Mouse (Mus musculus): ENCODE data around the gene 1600002K03Rik. TPM values are rescaled to one million over a fixed set of nuclear protein-coding genes. Genes with fewer than 3 reads are reported as not detected.

Gene 1600002K03Rik
- polyA plus RNA-seq, 1 experiment from 2014 or later = 8.3 TPM

DNA sequence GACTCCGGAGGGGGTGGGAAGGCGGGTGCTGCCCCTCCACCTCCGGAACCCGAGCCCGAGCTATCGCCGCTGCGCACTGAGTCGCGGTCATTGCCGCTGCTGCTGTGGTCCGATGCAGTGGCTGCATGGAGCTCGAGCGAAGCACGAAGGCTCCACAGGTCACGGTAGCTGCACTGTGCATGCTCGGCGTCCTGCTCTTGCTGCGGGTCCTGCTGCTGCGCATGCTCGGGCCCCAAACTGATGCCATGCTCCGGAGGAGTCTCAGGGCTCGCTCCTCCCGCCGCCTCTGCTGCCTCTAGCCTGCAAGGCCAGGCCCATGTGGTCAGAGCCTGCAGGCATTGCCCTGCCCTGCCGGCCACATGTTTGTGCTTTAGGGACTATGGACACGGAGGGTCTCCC is 40.8 kb upstream of the 1600002K03Rik start:
- no peak overlapping the region for H3K9ac ChIP-seq
- no peak overlapping the region for H3K4me3 ChIP-seq (ENCODE audit: low read depth, low read length)
- no peak for DNase-seq
- 54% methylated on average over 27 of the region's 27 CpGs for WGBS
- H3K36me3 ChIP-seq (ENCODE audit: insufficient read depth) = peaks cover 59% of the 10 kb centered on the region
- H3K27me3 ChIP-seq (ENCODE audit: insufficient read depth, low read length) = peaks cover 19% of the 10 kb centered on the region
- no peaks in the 10 kb centered on the region for H3K4me1 ChIP-seq (ENCODE audit: insufficient read depth)
- H3K4me2 ChIP-seq = peak overlapping the region; percentile 43; the same call in 1 of the 2 replicates
- TF ChIP-seq CTCF (IDR thresholded peaks at IDR 0.05; ENCODE audit: low read depth) = no peak
- H3K27ac ChIP-seq (ENCODE audit: low read depth) = no peak overlapping the region
- no peaks in the 10 kb centered on the region for H3K9me3 ChIP-seq (ENCODE audit: low read depth, low read length)
- 0 out of 2 replicates have a peak, but pooled peaks have one; percentile 5 for ATAC-seq (ENCODE audit: insufficient read depth)

DNA sequence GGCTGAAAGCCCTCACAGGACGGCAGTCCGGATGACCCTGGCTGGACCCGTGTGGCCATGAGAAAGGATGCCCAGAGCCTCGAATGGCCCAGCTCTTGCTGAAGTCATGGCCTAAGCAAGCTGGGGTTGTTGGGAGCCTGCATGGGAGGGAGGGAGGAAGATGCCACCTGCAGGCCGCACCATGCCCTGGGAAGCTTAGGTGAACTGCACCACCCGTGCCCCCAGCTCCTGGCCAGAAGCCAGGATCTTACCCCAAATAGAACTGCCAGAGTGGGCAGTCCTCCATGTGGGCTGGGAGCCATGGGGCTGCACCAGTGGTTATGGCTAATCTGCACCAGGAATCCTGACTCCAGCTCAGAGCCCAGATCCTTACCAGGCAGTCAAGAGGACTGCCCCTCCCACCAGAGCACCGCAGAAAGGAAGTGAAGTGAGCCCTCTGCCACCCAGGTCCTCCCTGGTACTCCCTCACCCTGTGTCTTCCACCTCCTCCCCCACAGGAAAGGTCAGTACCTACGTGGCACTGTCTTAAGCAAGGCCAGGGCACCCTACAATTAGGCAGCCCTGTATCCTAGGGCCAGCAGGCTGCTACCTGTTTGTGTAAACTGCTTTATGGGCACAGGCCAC is 39.4 kb upstream of the 1600002K03Rik start:
- H3K27me3 ChIP-seq (ENCODE audit: insufficient read depth, low read length) = peaks cover 32% of the 10 kb centered on the region
- no peak for ATAC-seq (ENCODE audit: insufficient read depth)
- H3K9me3 ChIP-seq (ENCODE audit: low read depth, low read length) = no peaks in the 10 kb centered on the region
- no peak overlapping the region for H3K9ac ChIP-seq
- H3K36me3 ChIP-seq (ENCODE audit: insufficient read depth) = peaks cover 45% of the 10 kb centered on the region
- DNase-seq = no peak
- H3K4me1 ChIP-seq (ENCODE audit: insufficient read depth) = peaks cover 3% of the 10 kb centered on the region; the same call in 1 of the 2 replicates
- TF ChIP-seq CTCF (IDR thresholded peaks at IDR 0.05; ENCODE audit: low read depth) = 0 out of 2 replicates have a peak, but pooled peaks have one; percentile 7
- 66% methylated on average over 8 of the region's 8 CpGs for WGBS
- H3K4me3 ChIP-seq (ENCODE audit: low read depth, low read length) = no peak overlapping the region
- H3K4me2 ChIP-seq = no peak overlapping the region
- H3K27ac ChIP-seq (ENCODE audit: low read depth) = no peak overlapping the region

DNA sequence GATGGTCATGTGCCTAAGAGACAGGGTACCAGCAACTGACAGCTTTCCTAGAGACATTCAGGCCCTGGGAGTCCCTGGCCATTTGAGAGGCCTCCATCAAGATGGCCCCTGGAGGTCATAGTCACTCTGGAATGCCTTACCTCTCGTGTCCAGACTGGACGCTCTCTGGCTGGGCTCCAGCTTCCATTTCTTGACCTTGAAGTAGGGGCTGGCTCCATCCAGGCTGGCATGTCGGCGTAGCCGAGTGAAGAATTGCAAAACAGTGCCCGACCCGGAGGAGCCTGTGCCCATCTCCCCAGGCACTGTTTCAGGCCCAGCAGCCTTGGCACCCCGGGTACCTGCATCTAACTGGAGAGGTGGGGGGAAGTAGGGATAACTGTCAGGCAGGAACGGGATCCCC is 38.3 kb upstream of the 1600002K03Rik start:
- peaks cover 34% of the 10 kb centered on the region for H3K36me3 ChIP-seq (ENCODE audit: insufficient read depth)

DNA sequence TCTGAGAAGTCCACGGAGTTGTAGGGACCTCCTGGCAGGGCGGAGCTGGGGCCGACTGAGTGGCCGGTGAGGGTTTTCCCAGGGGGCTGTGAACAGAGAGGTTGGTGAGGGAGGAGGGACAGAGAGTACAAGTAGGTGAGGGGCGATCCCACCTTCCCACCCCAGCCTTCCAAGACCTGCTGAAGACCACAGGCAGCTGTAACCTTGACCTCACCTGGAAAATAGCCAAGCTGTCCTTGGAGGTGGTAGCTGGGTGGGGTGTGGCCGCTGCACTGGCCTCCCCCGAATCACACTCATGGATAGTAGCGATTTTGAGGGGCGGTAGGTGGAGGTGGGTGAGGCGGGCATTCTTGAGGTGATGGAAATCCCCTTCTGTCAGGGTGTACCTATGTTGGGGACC is 37.6 kb upstream of the 1600002K03Rik start:
- no peak for DNase-seq
- TF ChIP-seq CTCF (IDR thresholded peaks at IDR 0.05; ENCODE audit: low read depth) = no peak
- Histone ChIP-seq H3K27me3 (ENCODE audit: insufficient read depth, low read length) (peaks cover 48% of the 10 kb centered on the region), H3K4me3 (ENCODE audit: low read depth, low read length) (no peak overlapping the region), H3K36me3 (ENCODE audit: insufficient read depth) (peaks cover 27% of the 10 kb centered on the region), H3K9me3 (ENCODE audit: low read depth, low read length) (no peaks in the 10 kb centered on the region), H3K4me2 (no peak overlapping the region), H3K27ac (ENCODE audit: low read depth) (no peak overlapping the region), H3K4me1 (ENCODE audit: insufficient read depth) (peaks cover 5% of the 10 kb centered on the region; the same call in 1 of the 2 replicates), H3K9ac (no peak overlapping the region)
- WGBS = 78% methylated on average over 10 of the region's 10 CpGs
- ATAC-seq (ENCODE audit: insufficient read depth) = no peak

More for the DNA sequence above, 38.3 kb upstream of the 1600002K03Rik start:
- no peak for DNase-seq
- H3K9me3 ChIP-seq (ENCODE audit: low read depth, low read length) = no peaks in the 10 kb centered on the region
- peaks cover 5% of the 10 kb centered on the region; the same call in 1 of the 2 replicates for H3K4me1 ChIP-seq (ENCODE audit: insufficient read depth)
- no peak overlapping the region for H3K9ac ChIP-seq
- H3K4me2 ChIP-seq = no peak overlapping the region
- H3K4me3 ChIP-seq (ENCODE audit: low read depth, low read length) = no peak overlapping the region
- no peak overlapping the region for H3K27ac ChIP-seq (ENCODE audit: low read depth)
- H3K27me3 ChIP-seq (ENCODE audit: insufficient read depth, low read length) = peaks cover 43% of the 10 kb centered on the region
- 81% methylated on average over 9 of the region's 9 CpGs for WGBS
- no peak for TF ChIP-seq CTCF (IDR thresholded peaks at IDR 0.05; ENCODE audit: low read depth)
- ATAC-seq (ENCODE audit: insufficient read depth) = no peak

DNA sequence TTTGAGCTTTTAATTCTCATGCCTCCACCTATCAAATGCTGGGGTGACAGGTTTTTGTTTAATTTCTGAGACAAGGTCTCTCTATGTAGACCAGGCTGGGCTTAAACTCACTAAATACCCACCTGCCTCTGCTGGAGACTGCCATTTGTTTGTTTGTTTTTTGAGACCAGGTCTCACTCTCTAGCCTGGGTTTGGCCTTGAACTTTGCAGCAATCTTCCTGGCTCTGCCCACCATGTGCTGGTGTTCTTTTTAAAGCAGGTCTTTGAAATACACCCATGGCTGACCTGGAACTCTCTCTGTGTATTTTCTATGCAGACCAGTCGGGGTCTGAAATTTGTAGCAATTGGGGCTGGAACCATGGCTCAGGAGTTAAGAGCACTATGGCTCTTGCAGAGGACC is 37.1 kb upstream of the 1600002K03Rik start:
- TF ChIP-seq CTCF (IDR thresholded peaks at IDR 0.05; ENCODE audit: low read depth) = no peak
- no peak overlapping the region for H3K27ac ChIP-seq (ENCODE audit: low read depth)
- H3K4me3 ChIP-seq (ENCODE audit: low read depth, low read length) = no peak overlapping the region
- ATAC-seq (ENCODE audit: insufficient read depth) (no peak), DNase-seq (no peak)
- H3K36me3 ChIP-seq (ENCODE audit: insufficient read depth) = peaks cover 22% of the 10 kb centered on the region
- H3K27me3 ChIP-seq (ENCODE audit: insufficient read depth, low read length) = peaks cover 48% of the 10 kb centered on the region
- no peak overlapping the region for H3K4me2 ChIP-seq
- no peak overlapping the region for H3K9ac ChIP-seq
- no peaks in the 10 kb centered on the region for H3K9me3 ChIP-seq (ENCODE audit: low read depth, low read length)
- H3K4me1 ChIP-seq (ENCODE audit: insufficient read depth) = peaks cover 5% of the 10 kb centered on the region; the same call in 1 of the 2 replicates
- WGBS = 79% methylated on average over 1 of the region's 1 CpGs

DNA sequence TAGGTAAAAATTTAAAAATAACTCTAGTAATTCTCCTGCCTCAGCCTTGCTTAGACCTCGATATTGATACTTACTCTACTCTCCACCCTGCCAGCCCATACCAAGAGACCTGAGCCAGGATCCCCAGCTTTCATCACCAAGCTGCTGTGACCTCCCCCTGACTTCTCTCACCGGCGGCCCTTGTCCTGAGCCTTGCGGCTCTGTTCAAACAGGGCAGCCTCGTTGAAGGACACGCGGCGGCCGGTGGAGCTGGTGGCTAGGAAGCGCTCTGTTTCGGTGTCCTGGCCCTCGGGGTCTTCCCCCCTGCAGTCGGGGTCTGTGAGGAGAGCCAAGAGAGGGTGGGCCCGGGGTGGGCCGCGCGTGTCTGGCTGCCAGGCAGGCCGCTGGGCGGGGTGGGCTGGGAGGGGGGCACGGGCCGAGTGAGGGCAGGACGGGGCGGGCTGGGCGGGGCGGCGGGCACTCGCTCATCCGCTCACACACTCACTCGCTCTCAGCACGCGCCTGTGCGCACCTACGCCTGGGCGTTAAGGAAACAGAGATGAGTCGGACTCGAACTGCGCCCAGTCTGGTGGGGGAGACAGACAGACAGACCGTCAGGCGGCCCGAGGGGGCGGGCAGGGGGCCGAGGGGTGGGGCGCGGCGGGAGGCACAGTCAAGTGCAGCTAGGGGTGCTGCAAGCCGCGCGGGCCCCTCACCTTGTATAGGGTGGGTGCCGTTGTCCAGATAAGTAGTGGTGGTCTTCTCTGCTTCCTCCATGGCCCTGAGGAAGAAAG is 36.4 kb upstream of the 1600002K03Rik start:
- peak overlapping the region; percentile 30; the same call in 1 of the 2 replicates for H3K27ac ChIP-seq (ENCODE audit: low read depth)
- WGBS = 17% methylated on average over 49 of the region's 49 CpGs

More for the DNA sequence above, 36.4 kb upstream of the 1600002K03Rik start:
- peaks cover 48% of the 10 kb centered on the region for H3K27me3 ChIP-seq (ENCODE audit: insufficient read depth, low read length)
- H3K36me3 ChIP-seq (ENCODE audit: insufficient read depth) = peaks cover 14% of the 10 kb centered on the region
- H3K4me1 ChIP-seq (ENCODE audit: insufficient read depth) = peaks cover 5% of the 10 kb centered on the region; the same call in 1 of the 2 replicates
- DNase-seq (no peak), ATAC-seq (ENCODE audit: insufficient read depth) (no peak)
- peak overlapping the region; percentile 36; the same call in 1 of the 2 replicates for H3K9ac ChIP-seq
- no peak for TF ChIP-seq CTCF (IDR thresholded peaks at IDR 0.05; ENCODE audit: low read depth)
- peak overlapping the region; percentile 98 for H3K4me2 ChIP-seq
- no peaks in the 10 kb centered on the region for H3K9me3 ChIP-seq (ENCODE audit: low read depth, low read length)
- peak overlapping the region; percentile 67 for H3K4me3 ChIP-seq (ENCODE audit: low read depth, low read length)

All from lung, embryonic 14.5 days (tissue).